Mouse (Mus musculus) cerebellum, postnatal 14 days (tissue): Measurements from ENCODE around the gene Zfp874a.
"Not testable (repeated sequence)": the region's sequence is repeated elsewhere in the genome, so short reads cannot be mapped to it uniquely, and the experiment has no call there.

Experiments used
- DNase-seq, 2 experiments: peaks; one replicate each; pipeline ENCODE4 v3.0.0; 2021; ENCODE audit warnings: mixed read lengths in 2 of 2

Gene Zfp874a

GRCm38 (mm10) chr13:67451172-67452020 is at the start of gene Zfp874a:
TSS of gene Zfp874a (minus strand) at chr13:67451624.
- peak; percentile 88 to 93 for DNase-seq

GRCm38 (mm10) chr13:67500908-67501307 is 49.5 kb upstream of the Zfp874a start:
- peak in 1 of 2 experiments; percentile 12 for DNase-seq

DNA sequence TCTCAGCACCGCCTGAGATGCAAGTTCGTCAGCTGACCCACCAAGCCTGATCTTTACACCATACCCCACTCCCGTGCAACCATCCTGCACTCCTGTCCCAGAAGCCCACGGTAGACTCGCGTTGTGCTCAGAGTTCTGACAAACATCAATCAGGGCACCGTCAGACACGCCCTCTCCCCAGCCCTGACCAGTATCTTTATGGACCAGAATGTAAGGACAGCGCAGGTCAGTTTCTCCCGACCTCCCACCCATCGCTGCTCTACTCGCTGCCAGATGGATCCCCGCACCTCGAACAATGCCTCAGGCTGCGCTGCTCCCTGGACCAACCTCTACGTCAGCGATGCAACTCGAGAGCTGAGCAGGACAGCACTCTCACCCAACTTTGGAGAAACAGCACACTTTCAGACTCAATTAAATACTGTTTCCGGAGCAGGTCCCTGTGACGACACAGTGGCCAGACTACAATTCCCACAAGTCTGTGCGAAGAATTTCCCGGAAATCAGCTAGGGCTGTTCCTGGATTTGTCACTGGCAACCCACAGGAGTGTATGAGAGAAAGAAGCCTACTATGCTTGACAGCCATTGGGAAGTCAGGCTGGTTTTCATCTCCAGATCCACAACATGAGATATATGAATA is 48.8 kb upstream of the Zfp874a start, which contains the start of gene Zfp58:
Gene Zfp58, minus strand, starts transcription at position 472 of the 636 bp plus-strand sequence.
- peak; percentile 80 to 88 for DNase-seq

GRCm38 (mm10) chr13:67495631-67496030 is 44.2 kb upstream of the Zfp874a start:
- no peak for DNase-seq

DNA sequence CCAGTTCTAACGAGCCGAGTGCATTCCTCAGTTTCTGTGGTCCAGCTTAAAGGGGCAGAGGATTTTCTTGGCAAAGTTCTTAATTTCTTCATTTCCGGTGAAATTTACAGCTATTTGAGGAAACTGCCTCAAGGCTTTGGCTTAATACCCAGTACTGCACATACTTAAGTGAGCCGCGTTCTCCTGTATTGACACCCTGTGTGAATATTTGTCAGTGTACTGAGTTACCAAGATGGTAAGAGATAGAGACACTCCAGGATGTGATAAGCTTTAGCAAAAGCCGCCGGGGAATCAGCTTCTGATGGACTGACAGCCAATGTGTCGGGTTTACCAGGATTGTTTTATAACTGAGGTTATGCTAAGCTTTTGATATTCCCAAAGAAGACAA is 33.0 kb upstream of the Zfp874a start:
- DNase-seq: peak in 1 of 2 experiments; percentile 22

GRCm38 (mm10) chr13:67483625-67484423 is 32.4 kb upstream of the Zfp874a start, which contains the start of gene Zfp874b:
TSS of gene Zfp874b (minus strand) at chr13:67484258.
- DNase-seq: peak; percentile 85 to 91

GRCm38 (mm10) chr13:67481528-67481927 is 30.1 kb upstream of the Zfp874a start:
- DNase-seq: no peak

- DNase-seq: no peak
Observed at GRCm38 (mm10) chr13:67469274-67469673, 17.9 kb upstream of the Zfp874a start.

GRCm38 (mm10) chr13:67463506-67464185 is 12.2 kb upstream of the Zfp874a start:
- not testable (repeated sequence) for DNase-seq

DNA sequence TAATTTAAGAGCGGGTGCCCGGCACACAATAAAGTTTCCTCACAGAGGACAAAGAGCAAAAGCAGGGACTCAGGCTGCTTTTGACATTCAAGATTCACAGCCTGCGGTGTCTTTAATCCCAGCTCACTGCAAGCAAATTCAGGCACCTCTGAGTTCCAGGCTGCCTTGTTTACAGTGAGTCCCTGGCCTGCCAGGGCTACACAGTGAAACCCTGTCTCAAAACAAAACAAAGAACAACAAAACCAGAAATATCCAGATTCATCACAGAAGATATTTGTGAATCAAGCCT is 541 bp upstream of the Zfp874a start:
- peak in 1 of 2 experiments; percentile 2 for DNase-seq

- DNase-seq: not testable (repeated sequence)
Observed at GRCm38 (mm10) chr13:67437095-67437494, 14.3 kb downstream of the Zfp874a start.

DNA sequence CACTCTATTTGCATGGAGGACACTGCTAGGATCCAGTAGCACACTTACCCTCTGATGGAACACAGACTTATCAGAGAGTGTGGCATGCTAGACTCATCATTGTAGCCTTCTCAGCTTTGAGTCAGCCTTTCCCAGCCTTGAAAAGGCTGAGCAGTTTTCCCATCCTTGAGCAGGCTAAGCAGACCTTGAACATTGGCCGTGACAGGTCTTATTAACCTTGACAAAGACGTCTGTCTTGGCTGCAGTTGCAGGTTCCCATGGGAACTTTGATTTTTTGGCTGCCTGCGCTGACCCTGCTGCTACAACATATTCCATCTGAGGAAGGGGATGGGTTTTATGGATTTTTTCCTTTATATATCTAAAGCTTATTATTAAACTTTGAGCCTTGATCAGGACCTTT is 23.3 kb downstream of the Zfp874a start:
- no peak for DNase-seq

GRCm38 (mm10) chr13:67425699-67426098 is 25.7 kb downstream of the Zfp874a start:
- not testable (repeated sequence) for DNase-seq

GRCm38 (mm10) chr13:67422532-67422931 is 28.9 kb downstream of the Zfp874a start:
- not testable (repeated sequence) for DNase-seq

DNA sequence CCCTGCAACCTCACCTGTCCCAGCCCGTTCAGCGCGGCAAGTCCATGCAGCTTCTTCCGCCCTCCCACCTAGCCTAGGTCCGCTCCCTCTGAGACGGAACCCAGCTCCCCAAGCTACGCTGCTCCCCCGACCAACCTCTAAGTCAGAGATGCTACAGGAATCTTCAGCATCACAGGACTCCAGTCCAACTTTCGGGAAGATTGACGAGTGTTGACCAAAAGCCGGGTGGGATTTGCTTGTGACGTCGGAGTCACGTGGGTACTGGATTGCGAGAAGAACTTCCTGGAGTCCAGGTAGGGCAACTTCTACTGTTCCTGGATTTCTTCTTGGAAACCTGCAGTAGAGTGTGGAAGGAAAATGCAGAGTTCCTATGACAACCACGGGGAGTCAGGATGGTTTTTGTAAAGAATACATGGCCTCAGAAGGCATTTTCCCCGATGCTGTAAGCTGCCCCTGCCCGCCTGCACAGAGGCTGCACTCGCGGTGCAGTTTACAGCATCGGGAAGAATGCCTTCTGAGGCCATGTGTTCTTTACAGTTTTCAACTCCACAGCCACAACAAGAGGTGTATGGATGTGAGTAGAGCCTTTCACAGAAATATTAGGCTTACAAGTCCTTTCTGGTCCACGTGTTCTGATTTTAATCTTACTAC is 30.1 kb downstream of the Zfp874a start, which contains the start of gene Zfp459:
Gene Zfp459, minus strand, starts transcription at position 212 of the 651 bp plus-strand sequence.
- DNase-seq: peak; percentile 41 to 60

- DNase-seq: no peak
Observed at GRCm38 (mm10) chr13:67420558-67421206, 30.7 kb downstream of the Zfp874a start.

- DNase-seq: no peak
Observed at GRCm38 (mm10) chr13:67416811-67417210, 34.6 kb downstream of the Zfp874a start.

DNA sequence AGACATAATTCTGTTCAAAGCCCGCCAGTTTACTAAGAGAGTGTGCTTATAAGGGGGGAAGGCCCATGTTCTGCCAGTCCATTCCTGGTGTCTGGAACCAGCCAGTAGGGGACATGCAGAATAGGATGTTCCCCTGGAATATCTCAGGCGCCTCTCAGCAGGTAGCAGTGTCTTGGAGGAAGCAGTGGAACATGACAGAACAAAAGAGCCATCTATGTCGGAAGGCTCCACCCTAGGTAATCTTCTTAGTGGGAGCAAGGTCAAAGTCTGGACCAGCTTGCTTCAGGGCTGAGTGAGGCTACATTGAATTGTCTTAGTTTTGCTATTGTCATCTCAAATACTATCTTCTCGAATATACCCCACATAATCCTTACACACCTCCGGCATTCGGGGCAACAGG is 35.7 kb downstream of the Zfp874a start:
- no peak for DNase-seq

DNA sequence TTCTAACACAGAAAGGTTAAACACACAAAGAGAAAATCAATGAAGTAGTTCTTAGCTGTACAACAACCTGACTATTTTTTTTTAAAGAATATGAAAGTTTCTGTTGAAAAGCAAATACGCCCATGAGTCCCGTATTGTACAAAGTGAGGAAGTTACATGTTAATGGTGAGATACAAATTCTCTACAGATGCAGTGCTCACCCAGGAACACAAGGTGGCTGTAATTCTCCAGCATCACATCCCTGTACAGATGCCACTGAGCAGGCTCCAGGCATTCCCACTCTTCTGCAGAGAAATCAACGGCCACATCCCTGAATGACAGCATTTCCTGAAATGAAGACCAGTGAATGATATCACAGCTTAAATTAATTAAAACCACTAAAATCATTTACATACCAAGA is 37.8 kb downstream of the Zfp874a start:
- not testable (repeated sequence) for DNase-seq

DNA sequence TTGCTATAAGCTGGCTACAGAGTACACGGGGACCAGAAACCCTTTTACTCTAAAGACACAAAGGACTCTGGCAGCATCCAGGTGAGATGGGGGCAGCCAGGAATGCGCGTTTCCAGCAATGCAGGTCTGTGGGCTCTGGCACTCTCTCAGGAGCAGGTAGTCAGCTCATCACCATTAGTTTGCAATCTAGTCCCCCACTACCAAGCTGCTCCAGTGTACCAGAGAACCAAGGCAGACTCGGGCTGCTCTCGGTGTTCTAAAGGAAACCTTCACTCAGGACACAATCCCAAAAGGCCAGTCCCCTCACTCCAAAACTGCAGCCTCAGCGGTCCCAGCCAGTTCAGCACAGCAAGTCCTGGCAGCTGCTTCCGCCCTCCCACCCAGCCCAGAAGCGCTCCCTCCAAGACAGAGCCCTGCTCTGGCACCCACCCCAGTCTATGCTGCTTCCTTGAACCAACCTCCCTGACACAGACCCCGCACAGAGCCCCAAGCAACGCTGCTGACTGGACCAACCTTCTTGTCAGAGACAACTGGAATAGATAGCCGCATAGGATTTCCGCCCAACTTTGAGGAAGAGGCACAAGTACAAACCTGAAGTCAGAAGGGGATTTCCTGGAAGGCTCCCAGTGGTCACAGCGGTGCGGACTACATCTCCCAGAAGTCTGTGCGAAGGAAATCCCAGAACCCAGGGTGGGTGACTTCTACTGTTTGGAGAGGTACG is 52.1 kb downstream of the Zfp874a start, which contains the start of gene Zfp429:
Gene Zfp429, minus strand, starts transcription at position 637 of the 721 bp plus-strand sequence.
- peak; percentile 71 to 75 for DNase-seq
